Mouse (Mus musculus) kidney, adult 11 months (tissue): ENCODE data around the gene Fzd2.
"Not testable (repeated sequence)": the region's sequence is repeated elsewhere in the genome, so short reads cannot be mapped to it uniquely, and the experiment has no call there.

Experiments
- DNase-seq: peaks from one replicate; pipeline ENCODE4 v3.0.0; 2022

The Fzd2 gene

GRCm38 (mm10) chr11:102581281-102582015, 22.7 kb upstream of the Fzd2 start:
- DNase-seq = no peak

- no peak for DNase-seq
Measured at GRCm38 (mm10) chr11:102582016-102582610, 22.1 kb upstream of the Fzd2 start.

- DNase-seq = no peak
Measured at GRCm38 (mm10) chr11:102582736-102583135, 21.5 kb upstream of the Fzd2 start.

GRCm38 (mm10) chr11:102586445-102587130, 17.6 kb upstream of the Fzd2 start:
- no peak for DNase-seq

- no peak for DNase-seq
Measured at GRCm38 (mm10) chr11:102587554-102587953, 16.6 kb upstream of the Fzd2 start.

- no peak for DNase-seq
Measured at GRCm38 (mm10) chr11:102595341-102595820, 8.8 kb upstream of the Fzd2 start.

- no peak for DNase-seq
Measured at GRCm38 (mm10) chr11:102599912-102600311, 4.3 kb upstream of the Fzd2 start.

GRCm38 (mm10) chr11:102602816-102603495, 1.2 kb upstream of the Fzd2 start:
- no peak for DNase-seq

GRCm38 (mm10) chr11:102603496-102603850, 723 bp upstream of the Fzd2 start:
- DNase-seq = peak; percentile 50

GRCm38 (mm10) chr11:102604777-102605552, 769 bp downstream of the Fzd2 start:
- DNase-seq = peak; percentile 16

GRCm38 (mm10) chr11:102605553-102606416, 1.6 kb downstream of the Fzd2 start:
- DNase-seq = no peak

- no peak for DNase-seq
Measured at GRCm38 (mm10) chr11:102606751-102607171, 2.6 kb downstream of the Fzd2 start.

GRCm38 (mm10) chr11:102607201-102607600, 3.0 kb downstream of the Fzd2 start:
- DNase-seq = not testable (repeated sequence)

- no peak for DNase-seq
Measured at GRCm38 (mm10) chr11:102607686-102608548, 3.7 kb downstream of the Fzd2 start.

GRCm38 (mm10) chr11:102608691-102609090, 4.5 kb downstream of the Fzd2 start:
- no peak for DNase-seq

GRCm38 (mm10) chr11:102609483-102609882, 5.3 kb downstream of the Fzd2 start:
- no peak for DNase-seq

- DNase-seq = no peak
Measured at GRCm38 (mm10) chr11:102610260-102610659, 6.1 kb downstream of the Fzd2 start.

GRCm38 (mm10) chr11:102610675-102611316, 6.6 kb downstream of the Fzd2 start:
- no peak for DNase-seq

- no peak for DNase-seq
Measured at GRCm38 (mm10) chr11:102611317-102611705, 7.1 kb downstream of the Fzd2 start.

GRCm38 (mm10) chr11:102619449-102619848, 15.3 kb downstream of the Fzd2 start:
- DNase-seq = no peak
